Mouse (Mus musculus) ES-Bruce4 (cell line): ENCODE measurements around the gene Heg1.

Experiments
- CTCF ChIP-seq: IDR thresholded peaks from one replicate; pipeline ENCODE4 v1.8.1; 2011; ENCODE audit warnings: low read depth, low read length
- EP300 ChIP-seq: IDR thresholded peaks from 2 replicates; pipeline ENCODE4 v1.6.1; 2011; ENCODE audit warnings: low read depth, low read length; ENCODE audit not compliant: insufficient read depth

DNA sequence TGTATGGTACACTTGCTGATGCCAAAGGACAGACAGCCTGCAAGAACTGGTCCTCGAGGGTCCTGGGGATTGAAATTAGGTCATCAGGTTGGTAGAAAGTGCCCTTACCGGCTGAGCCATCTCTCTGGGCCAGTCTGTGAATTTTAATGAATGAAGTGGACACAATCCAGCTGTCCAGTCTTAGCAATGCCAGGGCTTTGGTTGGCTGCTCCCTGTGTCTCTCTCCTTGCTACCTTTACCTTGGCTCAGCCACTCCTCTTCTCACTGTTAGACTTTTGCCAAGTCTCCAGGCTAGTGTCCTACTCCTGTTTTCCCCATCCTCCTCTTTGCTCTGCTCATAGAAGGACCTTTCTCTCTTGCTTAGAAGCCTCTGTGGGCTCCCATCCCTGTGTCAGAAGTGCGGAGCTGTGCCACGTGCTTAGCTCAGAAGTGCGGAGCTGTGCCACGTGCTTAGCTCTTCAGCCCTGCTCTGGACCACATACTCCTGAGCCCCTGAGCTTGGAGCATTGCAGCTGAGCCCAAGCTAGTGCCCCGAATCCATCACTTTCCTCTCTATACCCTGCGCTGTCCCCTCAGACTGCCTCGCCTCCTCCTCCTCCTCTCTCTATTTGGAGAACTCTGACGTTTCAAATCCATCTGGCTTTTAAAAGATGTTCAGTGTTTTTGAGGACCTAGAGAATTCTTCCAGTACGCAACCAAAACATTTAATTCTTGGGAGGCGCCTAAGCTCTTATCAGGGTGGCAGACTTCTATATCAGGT lies 48.2 kb upstream of the Heg1 start:
- no peak for TF ChIP-seq EP300
- no peak for TF ChIP-seq CTCF
